Mouse (Mus musculus) hindbrain, embryonic 15.5 days (tissue): ENCODE data around the gene Smg6. TPM values are rescaled to one million over a fixed set of nuclear protein-coding genes. Genes with fewer than 3 reads are reported as not detected.

ENCODE experiments used
- ATAC-seq: fragments of 200-750 bp; cut with Nextera tagmentation; 2 replicates; pipeline ENCODE4 v1.8.0; 2017; ENCODE audit warnings: low read depth, moderate number of reproducible peaks, moderate TSS enrichment; ENCODE audit not compliant: low FRiP score
- H3K27ac ChIP-seq: fragments of 300-500 bp; sonication (generic); replicated peaks from 2 replicates; pipeline ENCODE4 v1.5.1; 2015; ENCODE audit warnings: mild to moderate bottlenecking, inconsistent platforms
- H3K27me3 ChIP-seq: fragments of 300-500 bp; sonication (generic); 2 replicates; pipeline ENCODE4 v1.6.1; 2015; ENCODE audit warnings: control low read depth, inconsistent platforms
- H3K36me3 ChIP-seq: fragments of 300-500 bp; sonication (generic); 2 replicates; pipeline ENCODE4 v1.6.1; 2015; ENCODE audit warnings: control low read depth, inconsistent platforms
- H3K4me1 ChIP-seq: fragments of 300-500 bp; sonication (generic); replicated peaks from 2 replicates; pipeline ENCODE4 v1.6.1; 2015; ENCODE audit warnings: control low read depth, inconsistent platforms
- H3K4me2 ChIP-seq: fragments of 300-500 bp; sonication (generic); 2 replicates; pipeline ENCODE4 v1.6.1; 2015; ENCODE audit warnings: moderate library complexity, mild to moderate bottlenecking, inconsistent platforms
- H3K4me3 ChIP-seq: fragments of 300-500 bp; sonication (generic); 2 replicates; pipeline ENCODE4 v1.5.1; 2015; ENCODE audit warnings: mild to moderate bottlenecking, inconsistent platforms
- H3K9ac ChIP-seq: fragments of 300-500 bp; sonication (generic); 2 replicates; pipeline ENCODE4 v1.6.1; 2015; ENCODE audit warnings: inconsistent platforms
- H3K9me3 ChIP-seq: fragments of 300-500 bp; sonication (generic); 2 replicates; pipeline ENCODE4 v1.6.1; 2016; ENCODE audit warnings: control low read depth, inconsistent platforms
- WGBS: fragments of 180-500 bp; shearing (Covaris S2); methylation state at CpG from one replicate; pipeline ENCODE4 v1.1.7; 2015; 5-methylcytosine and 5-hydroxymethylcytosine counted together
- polyA plus RNA-seq: library from polyadenylated mRNA; unstranded; fragments of >200 nt; fragmentation: Nextera tagmentation; extraction: Ambion mirVana; gene quantifications from 2 replicates; pipeline ENCODE4 v1.2.1, GENCODE M21; 2015

Smg6 gene
- polyA plus RNA-seq, 1 experiment from 2014 or later, result 13.5 TPM

GRCm38 (mm10) chr11:74901555-74901954 is 24.1 kb upstream of the Smg6 start:
- Histone ChIP-seq H3K4me1 (peaks cover 24% of the 10 kb centered on the region), H3K9me3 (no peaks in the 10 kb centered on the region), H3K4me3 (no peak overlapping the region), H3K9ac (no peak overlapping the region), H3K36me3 (peaks cover 65% of the 10 kb centered on the region), H3K27ac (no peak overlapping the region), H3K27me3 (no peaks in the 10 kb centered on the region), H3K4me2 (no peak overlapping the region)
- ATAC-seq, result no peak
- 88% methylated on average over 6 of the region's 6 CpGs for WGBS

DNA sequence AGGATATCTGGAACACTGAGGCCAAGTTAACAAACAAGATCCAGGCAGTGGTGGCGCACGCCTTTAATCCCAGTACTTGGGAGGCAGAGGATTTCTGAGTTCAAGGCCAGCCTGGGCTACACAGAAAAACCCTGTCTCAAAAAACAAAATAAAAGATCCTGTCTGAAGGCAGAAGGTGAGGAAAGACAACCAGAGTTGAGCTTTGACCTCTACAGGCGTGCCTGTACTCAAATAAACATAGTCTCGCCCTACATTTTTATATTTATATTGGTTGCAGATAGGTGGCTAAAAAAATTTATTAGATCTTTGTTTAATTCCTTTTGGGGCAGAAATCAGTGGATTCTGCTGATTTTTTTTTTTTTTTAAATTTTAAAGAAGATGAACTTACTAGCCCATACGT is 23.2 kb upstream of the Smg6 start:
- Histone ChIP-seq H3K4me3 (no peak overlapping the region), H3K4me2 (no peak overlapping the region), H3K4me1 (peaks cover 24% of the 10 kb centered on the region), H3K27ac (no peak overlapping the region), H3K36me3 (peaks cover 74% of the 10 kb centered on the region), H3K9ac (no peak overlapping the region), H3K27me3 (no peaks in the 10 kb centered on the region), H3K9me3 (no peaks in the 10 kb centered on the region)
- no peak for ATAC-seq
- 94% methylated on average over 5 of the region's 5 CpGs for WGBS

DNA sequence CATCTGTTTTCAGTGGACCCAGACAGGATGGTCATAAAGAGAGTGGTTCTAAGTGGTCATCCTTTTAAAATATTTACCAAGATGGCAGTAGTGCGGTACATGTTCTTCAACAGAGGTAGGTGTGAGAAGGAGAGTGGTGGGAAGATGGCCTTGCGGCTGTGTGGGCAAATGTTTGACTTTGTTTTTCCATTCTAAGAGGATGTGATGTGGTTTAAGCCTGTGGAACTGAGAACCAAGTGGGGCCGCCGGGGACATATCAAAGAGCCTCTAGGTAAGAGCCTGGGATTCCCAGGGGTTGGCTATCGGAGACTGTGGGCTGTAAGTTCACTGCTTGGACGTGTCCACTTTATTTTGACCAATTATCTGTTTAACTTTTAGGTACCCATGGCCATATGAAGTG is 17.8 kb upstream of the Smg6 start:
- no peak overlapping the region for H3K4me3 ChIP-seq
- ATAC-seq, result no peak
- H3K9me3 ChIP-seq, result no peaks in the 10 kb centered on the region
- H3K27me3 ChIP-seq, result no peaks in the 10 kb centered on the region
- 95% methylated on average over 6 of the region's 6 CpGs for WGBS
- no peak overlapping the region for H3K9ac ChIP-seq
- no peak overlapping the region for H3K27ac ChIP-seq
- peaks cover 76% of the 10 kb centered on the region for H3K36me3 ChIP-seq
- no peaks in the 10 kb centered on the region for H3K4me1 ChIP-seq
- no peak overlapping the region for H3K4me2 ChIP-seq

GRCm38 (mm10) chr11:74908618-74909399 is 16.8 kb upstream of the Smg6 start:
- no peak overlapping the region for H3K9ac ChIP-seq
- H3K27me3 ChIP-seq, result no peaks in the 10 kb centered on the region
- no peak overlapping the region for H3K4me3 ChIP-seq
- no peaks in the 10 kb centered on the region for H3K9me3 ChIP-seq
- no peak overlapping the region for H3K27ac ChIP-seq
- H3K4me2 ChIP-seq, result no peak overlapping the region
- H3K36me3 ChIP-seq, result peaks cover 66% of the 10 kb centered on the region
- no peak for ATAC-seq
- 86% methylated on average over 12 of the region's 12 CpGs for WGBS
- no peaks in the 10 kb centered on the region for H3K4me1 ChIP-seq

- 94% methylated on average over 4 of the region's 4 CpGs for WGBS
- no peak for ATAC-seq
- Histone ChIP-seq H3K27me3 (no peaks in the 10 kb centered on the region), H3K4me2 (no peak overlapping the region), H3K27ac (no peak overlapping the region), H3K36me3 (peaks cover 56% of the 10 kb centered on the region), H3K9me3 (no peaks in the 10 kb centered on the region), H3K9ac (no peak overlapping the region), H3K4me1 (no peaks in the 10 kb centered on the region), H3K4me3 (no peak overlapping the region)
Measured at GRCm38 (mm10) chr11:74909978-74910377, 15.6 kb upstream of the Smg6 start.

DNA sequence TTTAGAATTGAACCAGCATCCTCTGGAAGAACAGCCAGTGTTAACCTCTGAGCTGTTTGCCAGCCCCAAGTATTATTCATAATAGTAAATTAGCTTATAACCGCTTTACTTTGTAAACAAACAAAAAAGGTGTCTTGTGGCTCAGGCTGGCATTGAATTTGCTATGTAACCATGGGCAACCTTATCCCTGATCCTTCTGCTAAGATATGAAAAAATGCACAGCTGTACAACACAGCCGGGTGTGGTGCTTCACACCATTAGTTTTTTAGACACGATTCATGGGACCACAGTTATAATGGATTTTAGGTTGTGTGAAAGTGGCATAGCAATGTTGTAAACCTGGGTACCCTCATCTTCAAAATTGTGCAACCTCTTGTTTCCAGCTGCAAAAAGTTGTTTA is 13.1 kb upstream of the Smg6 start:
- ATAC-seq, result no peak

GRCm38 (mm10) chr11:74919249-74919648 is 6.4 kb upstream of the Smg6 start:
- ATAC-seq, result no peak
- H3K27ac ChIP-seq, result no peak overlapping the region
- H3K27me3 ChIP-seq, result no peaks in the 10 kb centered on the region
- no peak overlapping the region for H3K4me3 ChIP-seq
- no peaks in the 10 kb centered on the region for H3K9me3 ChIP-seq
- H3K4me1 ChIP-seq, result peaks cover 3% of the 10 kb centered on the region; the same call in 1 of the 2 replicates
- H3K36me3 ChIP-seq, result peaks cover 24% of the 10 kb centered on the region
- WGBS, result 89% methylated on average over 6 of the region's 6 CpGs
- no peak overlapping the region for H3K4me2 ChIP-seq
- no peak overlapping the region for H3K9ac ChIP-seq

More for the DNA sequence above, 13.1 kb upstream of the Smg6 start:
- H3K27me3 ChIP-seq, result no peaks in the 10 kb centered on the region
- 88% methylated on average over 3 of the region's 3 CpGs for WGBS
- no peak overlapping the region for H3K4me2 ChIP-seq
- no peak overlapping the region for H3K9ac ChIP-seq
- H3K4me1 ChIP-seq, result no peaks in the 10 kb centered on the region
- H3K36me3 ChIP-seq, result peaks cover 40% of the 10 kb centered on the region
- no peak overlapping the region for H3K27ac ChIP-seq
- no peak overlapping the region for H3K4me3 ChIP-seq
- no peaks in the 10 kb centered on the region for H3K9me3 ChIP-seq

DNA sequence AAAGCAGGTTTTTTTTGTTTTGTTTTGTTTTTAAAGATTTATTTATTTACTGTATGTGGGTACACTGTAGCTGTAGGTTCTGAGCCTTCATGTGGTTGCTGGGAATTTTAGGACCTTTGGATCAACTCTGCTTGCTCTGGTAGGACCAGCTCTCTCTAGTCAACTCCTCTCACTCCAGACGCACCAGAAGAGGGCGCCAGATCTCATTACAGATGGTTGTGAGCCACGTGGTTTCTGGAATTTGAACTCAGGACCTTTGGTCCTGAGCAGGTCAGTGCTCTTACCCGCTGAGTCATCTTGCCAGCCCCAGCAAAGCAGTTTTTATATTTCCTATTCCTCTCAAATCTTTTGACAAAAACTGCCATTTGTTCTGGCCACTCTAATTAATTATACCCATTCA is 1.5 kb upstream of the Smg6 start:
- WGBS, result 61% methylated on average over 4 of the region's 4 CpGs
- no peak overlapping the region for H3K9ac ChIP-seq
- no peak for ATAC-seq
- peaks cover 3% of the 10 kb centered on the region for H3K36me3 ChIP-seq
- no peak overlapping the region for H3K27ac ChIP-seq
- H3K4me3 ChIP-seq, result no peak overlapping the region
- H3K4me2 ChIP-seq, result no peak overlapping the region
- peaks cover 28% of the 10 kb centered on the region for H3K4me1 ChIP-seq
- H3K27me3 ChIP-seq, result no peaks in the 10 kb centered on the region
- no peaks in the 10 kb centered on the region for H3K9me3 ChIP-seq

- WGBS, result 10% methylated on average over 11 of the region's 11 CpGs
- Histone ChIP-seq H3K9ac (peak overlapping the region; percentile 70), H3K4me1 (peaks cover 28% of the 10 kb centered on the region), H3K9me3 (no peaks in the 10 kb centered on the region), H3K4me3 (peak overlapping the region; percentile 84), H3K27ac (peak overlapping the region; percentile 98), H3K36me3 (peaks cover 6% of the 10 kb centered on the region; the same call in 1 of the 2 replicates), H3K4me2 (peak overlapping the region; percentile 64), H3K27me3 (no peaks in the 10 kb centered on the region)
- no peak for ATAC-seq
Measured at GRCm38 (mm10) chr11:74926388-74927005, 874 bp downstream of the Smg6 start.

DNA sequence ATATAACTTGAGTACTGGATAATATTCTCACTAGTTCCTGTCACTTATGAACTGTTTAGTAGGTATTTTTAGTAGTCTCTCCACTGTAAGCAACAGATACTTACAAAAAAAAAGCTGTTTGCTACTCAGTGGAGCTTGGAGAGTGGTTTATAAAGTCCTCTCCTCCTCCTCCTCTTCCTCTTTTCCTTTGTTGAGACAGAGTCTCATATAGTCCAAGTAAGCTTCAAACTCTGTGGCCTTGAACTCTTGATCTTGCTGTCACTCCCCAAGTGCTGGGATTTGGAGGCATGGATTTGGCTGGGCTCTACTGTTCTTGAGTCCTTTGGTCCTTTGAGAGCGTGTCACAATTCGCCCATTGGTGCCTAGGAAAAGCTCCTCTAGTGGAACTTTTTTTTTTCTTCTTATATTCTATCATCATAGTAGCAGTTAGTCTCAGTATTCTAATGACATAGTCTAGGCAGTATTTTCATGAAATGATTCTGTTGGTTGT is 1.7 kb downstream of the Smg6 start:
- no peaks in the 10 kb centered on the region for H3K27me3 ChIP-seq
- H3K9me3 ChIP-seq, result no peaks in the 10 kb centered on the region
- no peak for ATAC-seq
- no peak overlapping the region for H3K4me2 ChIP-seq
- WGBS, result 96% methylated on average over 2 of the region's 2 CpGs
- peaks cover 10% of the 10 kb centered on the region for H3K36me3 ChIP-seq
- H3K4me1 ChIP-seq, result peaks cover 28% of the 10 kb centered on the region
- no peak overlapping the region for H3K27ac ChIP-seq
- H3K4me3 ChIP-seq, result no peak overlapping the region
- 0 out of 2 replicates have a peak overlapping the region, but pooled peaks have one; percentile 10 for H3K9ac ChIP-seq

- WGBS, result 62% methylated on average over 4 of the region's 4 CpGs
- no peaks in the 10 kb centered on the region for H3K9me3 ChIP-seq
- H3K4me2 ChIP-seq, result no peak overlapping the region
- no peak overlapping the region for H3K4me3 ChIP-seq
- H3K36me3 ChIP-seq, result peaks cover 28% of the 10 kb centered on the region
- peaks cover 26% of the 10 kb centered on the region for H3K4me1 ChIP-seq
- no peak overlapping the region for H3K9ac ChIP-seq
- H3K27ac ChIP-seq, result no peak overlapping the region
- no peak for ATAC-seq
- no peaks in the 10 kb centered on the region for H3K27me3 ChIP-seq
Measured at GRCm38 (mm10) chr11:74929111-74929510, 3.5 kb downstream of the Smg6 start.

DNA sequence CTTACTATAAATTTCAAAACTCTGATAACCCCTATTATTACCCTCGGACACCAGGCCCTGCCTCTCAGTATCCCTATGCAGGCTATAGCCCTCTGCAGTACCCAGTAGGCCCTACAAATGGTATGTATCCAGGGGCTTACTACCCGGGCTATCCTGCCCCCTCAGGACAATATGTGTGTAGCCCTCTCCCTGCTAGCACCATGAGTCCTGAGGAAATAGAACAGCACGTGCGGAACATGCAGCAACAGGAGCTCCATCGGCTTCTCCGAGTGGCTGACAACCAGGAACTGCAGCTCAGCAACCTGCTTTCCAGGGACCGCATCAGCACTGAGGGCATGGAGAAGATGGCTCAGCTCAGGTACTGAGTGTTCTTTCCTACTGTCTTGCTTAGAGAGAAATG is 4.8 kb downstream of the Smg6 start:
- ATAC-seq, result no peak
- H3K36me3 ChIP-seq, result peaks cover 39% of the 10 kb centered on the region
- peaks cover 17% of the 10 kb centered on the region for H3K4me1 ChIP-seq
- no peak overlapping the region for H3K27ac ChIP-seq
- 97% methylated on average over 7 of the region's 7 CpGs for WGBS
- no peaks in the 10 kb centered on the region for H3K9me3 ChIP-seq
- no peak overlapping the region for H3K9ac ChIP-seq
- no peaks in the 10 kb centered on the region for H3K27me3 ChIP-seq
- H3K4me3 ChIP-seq, result no peak overlapping the region
- H3K4me2 ChIP-seq, result no peak overlapping the region
